Mouse (Mus musculus): ENCODE measurements at regions not wholly inside any gene's neighbourhood (a gene's known extent, or its start where the extent isn't known, plus 50 kb on each side); places are given as distances from the start of the nearest gene placed in this dataset.

DNA sequence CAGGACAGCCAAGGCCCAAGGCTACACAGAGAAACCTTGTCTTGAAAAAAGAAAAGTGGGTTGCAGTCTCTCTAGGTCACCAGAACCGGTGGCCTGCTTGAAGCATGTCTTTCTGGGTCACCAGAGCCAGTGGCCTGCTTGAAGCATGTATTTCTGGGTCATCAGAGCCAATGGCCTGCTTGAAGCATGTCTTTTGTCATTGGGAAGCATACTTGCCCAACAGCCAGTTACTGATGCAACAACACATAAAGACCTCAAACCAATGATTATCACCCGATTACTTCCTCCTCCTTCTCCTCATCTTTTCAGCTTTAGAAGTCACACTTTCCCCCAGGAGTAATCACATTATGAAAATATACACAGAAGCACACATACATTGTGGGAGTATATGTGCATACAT, 128.9 kb upstream of the Vldlr start:
- TF ChIP-seq POLR2A (IDR thresholded peaks at IDR 0.05; ENCODE audit: borderline replicate concordance, extremely low read depth, insufficient read depth, insufficient read length, poor library complexity, severe bottlenecking) (no peak), CTCF (IDR thresholded peaks at IDR 0.05; ENCODE audit: borderline replicate concordance, extremely low read depth, insufficient read depth, insufficient read length) (no peak)

Data from brain, embryonic 14.5 days (tissue).